Mouse (Mus musculus): ENCODE data around the gene Cyp2b9.
A peak's percentile ranks its signal among the peaks of the same experiment; 100 is the strongest.
"Not testable (repeated sequence)": the region's sequence is repeated elsewhere in the genome, so short reads cannot be mapped to it uniquely, and the experiment has no call there.

Gene Cyp2b9

GRCm38 (mm10) chr7:26173111-26173510, at the start of gene Cyp2b9:
TSS of gene Cyp2b9 (plus strand) at chr7:26173411.
- DNase-seq = not testable (repeated sequence)

DNA sequence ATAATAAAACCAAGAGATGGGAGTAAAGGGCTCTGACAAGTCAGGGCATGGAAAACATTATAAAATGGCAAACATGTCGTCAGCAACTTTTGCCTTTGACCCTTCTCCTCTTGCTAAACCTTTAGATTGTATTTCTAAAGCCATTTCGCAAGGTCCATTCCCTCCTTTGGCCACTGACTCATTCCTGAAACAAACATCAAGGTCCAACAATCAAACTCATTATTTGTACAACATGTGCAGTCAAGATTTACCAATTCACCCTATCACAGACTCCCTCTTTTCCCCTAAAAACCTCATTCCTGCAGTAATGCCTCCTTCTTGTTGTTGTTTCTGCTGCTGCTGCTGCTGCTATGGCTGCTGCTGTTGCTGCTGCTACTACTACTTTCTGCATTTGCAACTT, 33.6 kb upstream of the Cyp2b9 start:
- DNase-seq = not testable (repeated sequence)

DNA sequence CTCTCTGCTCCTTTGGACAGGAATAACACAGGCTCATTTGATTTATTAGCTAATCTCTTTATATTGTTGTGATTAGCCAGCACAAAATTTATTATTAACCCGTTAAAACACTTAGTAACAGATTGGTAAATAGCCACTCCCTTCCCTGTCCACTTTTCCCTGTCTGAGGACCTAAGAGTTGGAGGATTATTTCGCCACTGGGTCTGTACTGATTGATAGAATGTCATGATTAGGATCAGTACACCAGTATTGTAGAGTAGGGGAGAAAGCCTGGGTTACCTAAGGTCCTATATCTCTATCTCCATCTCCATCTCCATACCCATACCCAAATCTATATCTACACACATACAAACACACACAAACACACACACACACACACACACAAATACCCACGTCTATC, 29.6 kb upstream of the Cyp2b9 start:
- DNase-seq = not testable (repeated sequence)

- not testable (repeated sequence) for DNase-seq
Observed at GRCm38 (mm10) chr7:26168765-26169536, 4.3 kb upstream of the Cyp2b9 start.

- peak; percentile 13 for DNase-seq
Observed at GRCm38 (mm10) chr7:26201083-26201482, 27.9 kb downstream of the Cyp2b9 start.

- not testable (repeated sequence) for DNase-seq
Observed at GRCm38 (mm10) chr7:26260034-26260433, 86.8 kb downstream of the Cyp2b9 start, which contains the start of gene Vmn1r184. TSS of gene Vmn1r184 (plus strand) at chr7:26260334.
